ENCODE assay signal across 8 mouse cellular contexts in the genomic region with DNA sequence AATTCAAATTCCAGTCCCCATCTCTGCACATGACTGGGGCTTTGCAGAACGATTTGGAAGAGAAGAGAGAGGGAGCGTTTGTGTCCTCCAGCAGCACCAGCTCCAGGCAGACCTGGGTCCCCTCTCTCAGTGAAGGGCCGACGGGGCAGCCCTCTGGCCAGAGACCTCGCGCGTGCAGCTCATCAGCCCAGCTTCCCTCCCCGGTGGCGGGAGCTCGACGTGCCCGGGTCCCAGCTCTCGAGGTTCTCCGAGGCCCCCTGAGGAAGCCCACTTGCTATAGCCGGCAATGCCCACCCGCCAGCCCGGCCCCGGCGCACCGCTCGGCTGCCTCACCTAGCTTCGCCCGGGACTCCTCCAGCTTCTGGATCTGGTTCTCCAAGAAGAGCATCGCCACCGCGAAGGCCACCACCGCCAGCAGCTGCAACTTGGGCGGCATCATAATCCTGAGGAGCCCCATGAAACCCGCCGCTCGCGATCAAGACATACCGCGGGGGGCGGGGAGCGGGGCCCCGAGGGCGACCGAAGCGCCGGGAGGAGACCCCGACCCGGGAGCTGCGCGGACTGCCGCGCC. TPM values are rescaled to one million over a fixed set of nuclear protein-coding genes. Genes with fewer than 3 reads are reported as not detected.
DNase-seq lines count a peak whose midpoint lies in the region; ATAC-seq and TF ChIP-seq lines count a peak whose summit lies in the region.

No protein-coding gene starts in this region.

- under 1% methylated on average over 47 of the region's 47 CpGs for WGBS in cerebellum, adult 2 months
- under 1% methylated on average over 46 of the region's 47 CpGs for WGBS in lung, embryonic 15.5 days
- under 1% methylated on average over 41 of the region's 47 CpGs for WGBS in neural tube, embryonic 15.5 days

- peak; percentile 19; the same call in 1 of the 2 replicates for ATAC-seq in lung, embryonic 15.5 days (ENCODE audit: borderline replicate concordance, extremely low read depth, low FRiP score, low TSS enrichment)
- ATAC-seq in neural tube, embryonic 15.5 days (ENCODE audit: low FRiP score) = peak; percentile 28

- TF ChIP-seq CTCF in cerebellum, adult 2 months (IDR thresholded peaks at IDR 0.05; ENCODE audit: borderline replicate concordance, insufficient read depth, low read depth, low read length) = no peak

- DNase-seq in cerebellum, adult 2 months = peak in 1 of 2 experiments; percentile 70
- no peak for DNase-seq in cerebellum, adult 11-12 months
- DNase-seq in 416B (ENCODE audit: low read depth) = peak; percentile 40
- DNase-seq in heart, adult 8-10 months (ENCODE audit: low spot score) = peak; percentile 15
- peak; percentile 66 for DNase-seq in kidney, postnatal 10 days

- H3K4me2 ChIP-seq in lung, embryonic 15.5 days = peak overlapping the region; percentile 96
- peak overlapping the region; percentile 79 for H3K4me2 ChIP-seq in neural tube, embryonic 15.5 days

- no peaks in the 10 kb centered on the region for H3K27me3 ChIP-seq in cerebellum, adult 2 months (ENCODE audit: control insufficient read depth, insufficient read depth, low read length)
- H3K27me3 ChIP-seq in lung, embryonic 15.5 days = no peaks in the 10 kb centered on the region
- no peaks in the 10 kb centered on the region for H3K27me3 ChIP-seq in neural tube, embryonic 15.5 days (replicated peaks)

- no peaks in the 10 kb centered on the region for H3K9me3 ChIP-seq in lung, embryonic 15.5 days
- H3K9me3 ChIP-seq in neural tube, embryonic 15.5 days (replicated peaks) = no peaks in the 10 kb centered on the region

- peaks cover 4% of the 10 kb centered on the region; the same call in 1 of the 2 replicates for H3K4me1 ChIP-seq in cerebellum, adult 2 months (ENCODE audit: control insufficient read depth, insufficient read depth, low read length)
- no peaks in the 10 kb centered on the region for H3K4me1 ChIP-seq in brown adipose tissue, adult 24 weeks (ENCODE audit: control insufficient read depth, insufficient read depth, insufficient read length, low read length)
- H3K4me1 ChIP-seq in lung, embryonic 15.5 days = peaks cover 43% of the 10 kb centered on the region
- H3K4me1 ChIP-seq in neural tube, embryonic 15.5 days = peaks cover 42% of the 10 kb centered on the region

- peak overlapping the region; percentile 41 for H3K27ac ChIP-seq in cerebellum, adult 2 months (ENCODE audit: insufficient read depth, low read length)
- H3K27ac ChIP-seq in brown adipose tissue, adult 24 weeks (replicated peaks; ENCODE audit: low read depth, low read length) = no peak overlapping the region
- H3K27ac ChIP-seq in lung, embryonic 15.5 days = peak overlapping the region; percentile 80
- peak overlapping the region; percentile 97 for H3K27ac ChIP-seq in neural tube, embryonic 15.5 days (replicated peaks)

- peak overlapping the region; percentile 90 for H3K9ac ChIP-seq in lung, embryonic 15.5 days
- H3K9ac ChIP-seq in neural tube, embryonic 15.5 days (replicated peaks) = peak overlapping the region; percentile 89

- H3K4me3 ChIP-seq in cerebellum, adult 2 months (replicated peaks; ENCODE audit: insufficient read depth, low read depth, low read length) = peak overlapping the region; percentile 75
- peak overlapping the region; percentile 78 for H3K4me3 ChIP-seq in brown adipose tissue, adult 24 weeks (ENCODE audit: insufficient read depth, low read depth, low read length)
- peak overlapping the region; percentile 95 for H3K4me3 ChIP-seq in lung, embryonic 15.5 days
- peak overlapping the region; percentile 62 for H3K4me3 ChIP-seq in neural tube, embryonic 15.5 days (replicated peaks)

- TF ChIP-seq POLR2A in cerebellum, adult 2 months (IDR thresholded peaks at IDR 0.05; ENCODE audit: borderline replicate concordance, insufficient read depth, low read length) = no peak

- no peaks in the 10 kb centered on the region for H3K36me3 ChIP-seq in lung, embryonic 15.5 days
- no peaks in the 10 kb centered on the region for H3K36me3 ChIP-seq in neural tube, embryonic 15.5 days

RNA-seq across cellular contexts. Expression of a gene that starts 0.5 kb away (rescaled TPM):
- 15.2 and 15.4 TPM in 2 replicates for polyA plus RNA-seq in cerebellum, adult 2 months (2012; rRNA removed)
- 4.5 and 7.7 TPM in 2 replicates for polyA plus RNA-seq in brown adipose tissue, adult 24 weeks (2012; ENCODE audit: insufficient read depth, insufficient read length, missing spikeins)
- 1 to 10 TPM; 6.7 to 9.6 (median 7.6) TPM for total RNA-seq in heart, adult 8-10 months (2022)
- polyA plus RNA-seq in lung, embryonic 15.5 days (2015; fragmentation: Nextera tagmentation; extraction: Ambion mirVana) = 10.8 and 11.7 TPM in 2 replicates
- polyA plus RNA-seq in neural tube, embryonic 15.5 days (2015; fragmentation: Nextera tagmentation; extraction: Ambion mirVana) = 13.6 and 14.4 TPM in 2 replicates

RNA-seq across cellular contexts. Expression of a gene that starts 0.6 kb away (rescaled TPM):
- 285 and 301 TPM in 2 replicates for polyA plus RNA-seq in cerebellum, adult 2 months (2012; rRNA removed)
- 496 and 573 TPM in 2 replicates for polyA plus RNA-seq in brown adipose tissue, adult 24 weeks (2012; ENCODE audit: insufficient read depth, insufficient read length, missing spikeins)
- 100 to 1,000 TPM; 133 to 136 (median 134) TPM for total RNA-seq in heart, adult 8-10 months (2022)
- polyA plus RNA-seq in lung, embryonic 15.5 days (2015; fragmentation: Nextera tagmentation; extraction: Ambion mirVana) = 713 and 738 TPM in 2 replicates
- polyA plus RNA-seq in neural tube, embryonic 15.5 days (2015; fragmentation: Nextera tagmentation; extraction: Ambion mirVana) = 598 and 611 TPM in 2 replicates
